Mouse (Mus musculus) ES-E14 (cell line): Measurements from ENCODE around the gene Bri3.

Source experiments
- MAFK ChIP-seq: IDR thresholded peaks from 2 replicates; pipeline ENCODE4 v1.6.1; 2014; ENCODE audit warnings: mild to moderate bottlenecking, low read depth, low read length, inconsistent platforms; ENCODE audit not compliant: insufficient read depth
- ZNF384 ChIP-seq: IDR thresholded peaks from 2 replicates; pipeline ENCODE4 v1.6.1; 2012; ENCODE audit warnings: low read depth, low read length, inconsistent platforms

- TF ChIP-seq ZNF384 = no peak
- TF ChIP-seq MAFK = no peak
These were observed 35.7 kb downstream of the Bri3 start for GRCm38 (mm10) chr5:144279926-144280325.
